Mouse (Mus musculus) retina, embryonic 14.5 days (tissue): ENCODE measurements around the gene Galnt7.

Source experiments
- DNase-seq: peaks from one replicate; pipeline ENCODE4 v3.0.0-alpha.2; 2015; ENCODE audit warnings: low spot score

The Galnt7 gene

GRCm38 (mm10) chr8:57628787-57629664, 23.8 kb downstream of the Galnt7 start:
- DNase-seq: no peak

- DNase-seq: no peak
These were observed 24.7 kb downstream of the Galnt7 start for GRCm38 (mm10) chr8:57627946-57628786.

- no peak for DNase-seq
These were observed 28.9 kb downstream of the Galnt7 start for GRCm38 (mm10) chr8:57623955-57624354.

- DNase-seq: no peak
These were observed 29.8 kb downstream of the Galnt7 start for GRCm38 (mm10) chr8:57623051-57623450.

GRCm38 (mm10) chr8:57616965-57617364, 35.9 kb downstream of the Galnt7 start:
- DNase-seq: no peak

GRCm38 (mm10) chr8:57615016-57615657, 37.7 kb downstream of the Galnt7 start:
- no peak for DNase-seq

GRCm38 (mm10) chr8:57611419-57611977, 41.3 kb downstream of the Galnt7 start:
- no peak for DNase-seq

- DNase-seq: no peak
These were observed 42.0 kb downstream of the Galnt7 start for GRCm38 (mm10) chr8:57610706-57611418.

- DNase-seq: no peak
These were observed 50.3 kb downstream of the Galnt7 start for GRCm38 (mm10) chr8:57602511-57602910.

- no peak for DNase-seq
These were observed 50.8 kb downstream of the Galnt7 start for GRCm38 (mm10) chr8:57601987-57602418.

GRCm38 (mm10) chr8:57599813-57600555, 52.8 kb downstream of the Galnt7 start:
- peak; percentile 38 for DNase-seq

GRCm38 (mm10) chr8:57595853-57596252, 57.0 kb downstream of the Galnt7 start:
- no peak for DNase-seq

- no peak for DNase-seq
These were observed 58.5 kb downstream of the Galnt7 start for GRCm38 (mm10) chr8:57594175-57594885.

- DNase-seq: no peak
These were observed 60.2 kb downstream of the Galnt7 start for GRCm38 (mm10) chr8:57592604-57593003.

- DNase-seq: no peak
These were observed 61.2 kb downstream of the Galnt7 start for GRCm38 (mm10) chr8:57591681-57592080.

- no peak for DNase-seq
These were observed 62.8 kb downstream of the Galnt7 start for GRCm38 (mm10) chr8:57590015-57590414.

GRCm38 (mm10) chr8:57589176-57589575, 63.7 kb downstream of the Galnt7 start:
- no peak for DNase-seq

GRCm38 (mm10) chr8:57588604-57589003, 64.2 kb downstream of the Galnt7 start:
- no peak for DNase-seq

GRCm38 (mm10) chr8:57586667-57587066, 66.2 kb downstream of the Galnt7 start:
- no peak for DNase-seq

GRCm38 (mm10) chr8:57585831-57586230, 67.0 kb downstream of the Galnt7 start:
- no peak for DNase-seq
